Mouse (Mus musculus) intestine, embryonic 16.5 days (tissue): Measurements from ENCODE around the gene Slc9a4. TPM values are rescaled to one million over a fixed set of nuclear protein-coding genes. Genes with fewer than 3 reads are reported as not detected.
"Not testable (repeated sequence)": the region's sequence is repeated elsewhere in the genome, so short reads cannot be mapped to it uniquely, and the experiment has no call there.

Experiments
- ATAC-seq: fragments of 200-750 bp; cut with Nextera tagmentation; 2 replicates; pipeline ENCODE4 v1.8.0; 2017; ENCODE audit warnings: moderate TSS enrichment, moderate library complexity
- H3K27ac ChIP-seq: fragments of 300-500 bp; sonication (generic); 2 replicates; pipeline ENCODE4 v1.5.1; 2014; ENCODE audit warnings: mild to moderate bottlenecking, low read length
- H3K27me3 ChIP-seq: fragments of 300-500 bp; sonication (generic); replicated peaks from 2 replicates; pipeline ENCODE4 v1.6.1; 2014; ENCODE audit warnings: low read length, control low read depth, mixed read lengths; ENCODE audit not compliant: control insufficient read depth, insufficient read depth
- H3K36me3 ChIP-seq: fragments of 300-500 bp; sonication (generic); 2 replicates; pipeline ENCODE4 v1.6.1; 2014; ENCODE audit warnings: low read length, control low read depth; ENCODE audit not compliant: control insufficient read depth, insufficient read depth
- H3K4me1 ChIP-seq: fragments of 300-500 bp; sonication (generic); 2 replicates; pipeline ENCODE4 v1.6.1; 2014; ENCODE audit warnings: low read length, control low read depth, mixed read lengths; ENCODE audit not compliant: control insufficient read depth, insufficient read depth
- H3K4me2 ChIP-seq: fragments of 300-500 bp; sonication (generic); 2 replicates; pipeline ENCODE4 v1.6.1; 2014; ENCODE audit warnings: low read depth, low read length, control low read depth
- H3K4me3 ChIP-seq: fragments of 300-500 bp; sonication (generic); 2 replicates; pipeline ENCODE4 v1.5.1; 2014; ENCODE audit warnings: mild to moderate bottlenecking, low read length
- H3K9ac ChIP-seq: fragments of 300-500 bp; sonication (generic); 2 replicates; pipeline ENCODE4 v1.6.1; 2014; ENCODE audit warnings: low read depth, low read length
- H3K9me3 ChIP-seq: fragments of 300-500 bp; sonication (generic); 2 replicates; pipeline ENCODE4 v1.6.1; 2016; ENCODE audit warnings: low read length, control low read depth; ENCODE audit not compliant: control insufficient read depth
- WGBS: fragments of 180-500 bp; shearing (Covaris S2); extraction: QIAGEN DNeasy Blood & Tissue Kit; methylation state at CpG from one replicate; pipeline ENCODE4 v1.1.7; 2014; 5-methylcytosine and 5-hydroxymethylcytosine counted together
- polyA plus RNA-seq: library from polyadenylated mRNA; unstranded; fragments of >200 nt; fragmentation: Nextera tagmentation; extraction: Ambion mirVana; gene quantifications from 2 replicates; pipeline ENCODE4 v1.2.1, GENCODE M21; 2015

Gene Slc9a4
- polyA plus RNA-seq, 1 experiment from 2014 or later, result 0.04 TPM

DNA sequence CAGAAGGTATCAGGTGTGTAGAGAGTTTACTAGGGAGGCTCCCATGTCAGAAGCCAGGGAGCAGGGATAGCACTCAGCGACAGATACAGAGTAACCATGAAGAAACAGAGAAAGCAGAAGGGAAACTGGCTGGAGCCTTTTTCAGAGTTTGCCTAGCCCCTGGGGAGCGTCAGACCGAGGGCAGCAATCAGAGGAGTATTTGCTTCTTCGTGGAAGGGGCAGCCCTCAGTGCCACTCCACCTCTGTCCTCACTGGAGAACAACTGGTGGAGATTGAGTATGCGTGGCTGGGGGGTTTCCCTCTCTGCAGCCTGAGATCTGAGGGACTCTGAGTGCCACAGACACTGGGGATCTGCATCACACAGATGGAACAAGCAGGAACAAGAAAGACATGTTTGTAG, 17.9 kb downstream of the Slc9a4 start:
- Histone ChIP-seq H3K9me3 (no peaks in the 10 kb centered on the region), H3K4me1 (no peaks in the 10 kb centered on the region), H3K27ac (no peak overlapping the region), H3K4me3 (no peak overlapping the region), H3K27me3 (no peaks in the 10 kb centered on the region), H3K36me3 (no peaks in the 10 kb centered on the region), H3K9ac (no peak overlapping the region), H3K4me2 (no peak overlapping the region)
- ATAC-seq, result no peak
- 54% methylated on average over 5 of the region's 5 CpGs for WGBS

DNA sequence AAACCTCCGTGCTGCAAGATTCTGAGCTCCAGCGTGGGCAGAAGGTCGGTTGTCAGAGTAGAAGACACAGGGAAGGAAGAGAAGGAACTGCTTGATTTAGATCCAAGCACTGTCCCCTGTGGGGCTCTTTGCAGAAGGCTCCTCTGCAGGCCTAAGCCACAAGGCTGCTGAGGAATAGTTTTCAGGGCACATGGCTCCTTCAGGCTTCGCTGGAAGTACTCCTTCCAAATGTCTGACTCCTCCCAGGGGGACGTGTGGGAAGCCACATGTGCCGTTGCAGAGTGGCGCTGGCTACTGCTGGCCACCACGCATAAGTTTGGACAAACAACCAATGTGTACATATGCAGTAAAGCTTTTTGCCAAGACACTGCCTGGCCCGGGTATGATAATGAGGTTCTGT, 19.8 kb downstream of the Slc9a4 start:
- H3K4me2 ChIP-seq, H3K27me3 ChIP-seq, H3K4me3 ChIP-seq, H3K9ac ChIP-seq, ATAC-seq, H3K27ac ChIP-seq, H3K9me3 ChIP-seq, H3K4me1 ChIP-seq, H3K36me3 ChIP-seq: not testable (repeated sequence)
- WGBS, result 92% methylated on average over 9 of the region's 9 CpGs

DNA sequence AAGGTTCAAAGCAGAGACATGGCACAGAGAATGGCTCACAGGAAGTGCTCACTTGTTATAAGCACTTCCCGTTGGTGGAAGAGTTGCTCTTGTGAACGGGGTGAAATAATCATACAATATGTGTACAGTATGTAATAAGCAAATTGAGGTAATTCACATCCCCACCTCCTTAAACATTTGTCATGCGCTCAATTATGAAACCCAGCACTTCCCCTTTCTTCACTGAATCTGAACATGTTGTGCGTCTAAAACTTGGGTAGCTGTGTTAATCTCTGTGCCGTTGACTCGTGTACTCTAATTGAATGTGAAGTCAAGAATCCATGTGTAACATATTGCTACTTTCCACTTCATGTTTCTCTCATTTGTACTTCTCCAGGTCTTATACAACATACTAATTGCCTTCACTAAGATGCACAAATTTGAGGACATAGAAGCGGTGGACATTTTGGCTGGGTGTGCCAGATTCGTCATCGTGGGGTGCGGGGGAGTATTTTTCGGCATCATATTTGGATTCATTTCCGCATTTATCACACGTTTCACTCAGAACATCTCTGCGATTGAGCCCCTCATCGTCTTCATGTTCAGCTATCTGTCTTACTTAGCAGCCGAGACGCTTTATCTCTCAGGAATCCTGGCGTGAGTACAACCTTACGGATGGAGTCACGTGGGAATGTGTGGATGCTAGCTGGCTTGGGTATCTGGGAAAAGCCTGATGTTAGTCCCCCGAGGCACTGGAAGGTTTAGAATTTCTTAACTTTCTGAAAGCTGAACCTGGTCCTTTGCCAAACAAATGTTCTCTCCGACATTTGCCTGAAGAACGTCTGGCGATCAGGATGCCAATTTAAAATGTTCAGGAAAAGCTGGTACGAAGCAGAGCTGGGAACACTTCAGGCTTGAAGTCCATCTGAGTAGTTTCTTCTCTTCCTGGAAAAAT, 20.8 kb downstream of the Slc9a4 start:
- WGBS, result 80% methylated on average over 25 of the region's 25 CpGs
- H3K4me2 ChIP-seq, result no peak overlapping the region
- H3K36me3 ChIP-seq, result no peaks in the 10 kb centered on the region
- no peak for ATAC-seq
- no peak overlapping the region for H3K9ac ChIP-seq
- no peak overlapping the region for H3K4me3 ChIP-seq
- H3K4me1 ChIP-seq, result no peaks in the 10 kb centered on the region
- H3K27me3 ChIP-seq, result no peaks in the 10 kb centered on the region
- no peaks in the 10 kb centered on the region for H3K9me3 ChIP-seq
- H3K27ac ChIP-seq, result no peak overlapping the region

DNA sequence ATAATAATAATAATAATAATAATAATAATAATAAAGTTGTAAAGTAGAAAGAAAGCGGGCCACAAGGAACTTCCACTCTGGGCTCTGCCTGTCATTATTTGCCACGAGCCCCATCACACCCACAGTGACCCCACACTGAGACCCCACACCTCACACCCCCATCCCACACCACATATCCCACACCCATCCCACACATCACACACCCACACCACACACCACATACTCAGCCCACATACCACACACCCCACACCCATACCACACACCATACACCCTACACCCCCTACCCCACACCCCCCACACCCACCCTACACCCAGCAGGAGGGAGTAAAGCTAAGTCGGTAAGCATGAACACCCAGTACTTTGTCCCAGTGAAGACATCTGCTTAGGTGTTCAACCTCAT, 21.6 kb downstream of the Slc9a4 start:
- H3K9ac ChIP-seq, result no peak overlapping the region
- no peak overlapping the region for H3K4me3 ChIP-seq
- WGBS, result 82% methylated on average over 3 of the region's 3 CpGs
- ATAC-seq, result no peak
- H3K4me2 ChIP-seq, result no peak overlapping the region
- no peaks in the 10 kb centered on the region for H3K9me3 ChIP-seq
- H3K27ac ChIP-seq, result no peak overlapping the region
- no peaks in the 10 kb centered on the region for H3K4me1 ChIP-seq
- H3K36me3 ChIP-seq, result no peaks in the 10 kb centered on the region
- H3K27me3 ChIP-seq, result no peaks in the 10 kb centered on the region

DNA sequence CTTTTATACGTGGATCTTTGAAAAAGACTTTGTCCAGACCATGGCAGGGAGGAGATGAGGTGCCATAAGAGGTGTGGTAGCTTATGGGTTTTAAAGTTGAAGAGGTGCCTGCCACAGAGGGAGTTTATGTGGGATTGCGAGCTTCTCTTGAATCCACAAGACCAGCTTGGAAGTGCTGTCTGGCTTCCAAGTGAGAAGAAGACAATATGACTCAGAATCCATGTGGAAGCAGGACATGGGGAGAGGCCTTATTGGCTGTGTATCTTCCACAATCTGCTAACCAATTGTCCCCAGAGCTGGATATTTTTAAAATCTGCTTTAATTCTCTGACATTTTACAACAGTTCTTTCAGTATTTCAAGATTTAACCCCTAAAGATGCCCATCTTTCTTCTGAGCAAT, 33.3 kb downstream of the Slc9a4 start:
- H3K27ac ChIP-seq, result no peak overlapping the region
- 90% methylated on average over 2 of the region's 2 CpGs for WGBS
- no peaks in the 10 kb centered on the region for H3K36me3 ChIP-seq
- no peak overlapping the region for H3K9ac ChIP-seq
- H3K27me3 ChIP-seq, result no peaks in the 10 kb centered on the region
- H3K4me3 ChIP-seq, result no peak overlapping the region
- no peak for ATAC-seq
- H3K4me1 ChIP-seq, result no peaks in the 10 kb centered on the region
- H3K9me3 ChIP-seq, result no peaks in the 10 kb centered on the region
- H3K4me2 ChIP-seq, result no peak overlapping the region

DNA sequence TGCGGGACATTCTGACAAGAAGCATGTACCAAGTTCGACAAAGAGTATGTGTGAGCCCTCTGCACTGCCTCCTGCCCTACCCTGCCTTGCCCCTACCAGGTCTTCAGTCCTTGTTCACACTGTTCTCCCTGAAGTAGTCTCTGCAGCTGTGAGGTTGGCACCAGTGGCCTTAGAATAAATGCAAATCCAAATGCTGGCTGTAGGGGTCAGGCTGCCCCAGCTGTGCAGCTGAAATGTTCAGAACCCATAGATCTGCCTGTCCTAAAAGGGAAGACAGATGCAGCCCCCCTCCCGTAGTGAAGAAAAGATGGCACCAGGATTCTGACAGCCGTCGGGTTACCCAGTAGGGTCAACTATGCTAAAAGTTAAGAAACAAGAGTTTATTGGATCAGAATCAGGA, 39.2 kb downstream of the Slc9a4 start:
- H3K9me3 ChIP-seq, result no peaks in the 10 kb centered on the region
- H3K4me1 ChIP-seq, result no peaks in the 10 kb centered on the region
- peak; percentile 33; the same call in 1 of the 2 replicates for ATAC-seq
- 80% methylated on average over 5 of the region's 5 CpGs for WGBS
- no peak overlapping the region for H3K27ac ChIP-seq
- H3K27me3 ChIP-seq, result no peaks in the 10 kb centered on the region
- H3K4me2 ChIP-seq, result no peak overlapping the region
- H3K36me3 ChIP-seq, result no peaks in the 10 kb centered on the region
- H3K9ac ChIP-seq, result no peak overlapping the region
- H3K4me3 ChIP-seq, result no peak overlapping the region

DNA sequence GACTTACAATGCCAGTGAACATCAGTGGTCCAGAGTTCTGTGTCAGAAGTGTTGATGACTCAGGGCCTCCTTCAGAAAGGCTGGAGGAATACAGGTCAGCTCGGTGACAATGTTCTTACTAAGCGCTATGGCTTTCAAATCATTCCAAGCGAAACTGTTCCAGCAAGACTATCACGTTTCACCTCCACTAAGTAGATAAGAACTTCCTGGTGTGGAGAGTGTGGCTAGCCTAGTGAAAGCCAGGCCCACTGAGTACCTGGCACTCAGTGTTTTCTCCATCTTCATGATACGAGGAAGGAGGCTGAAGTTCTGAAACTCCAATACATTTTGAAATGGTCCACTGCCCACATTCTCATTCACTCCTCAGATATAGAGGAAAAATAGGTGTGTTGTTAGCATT, 40.0 kb downstream of the Slc9a4 start:
- H3K9ac ChIP-seq, result no peak overlapping the region
- no peak overlapping the region for H3K4me3 ChIP-seq
- H3K4me1 ChIP-seq, result no peaks in the 10 kb centered on the region
- H3K36me3 ChIP-seq, result no peaks in the 10 kb centered on the region
- 67% methylated on average over 5 of the region's 5 CpGs for WGBS
- H3K27me3 ChIP-seq, result no peaks in the 10 kb centered on the region
- H3K9me3 ChIP-seq, result no peaks in the 10 kb centered on the region
- H3K27ac ChIP-seq, result no peak overlapping the region
- peak; percentile 48 for ATAC-seq
- H3K4me2 ChIP-seq, result no peak overlapping the region

DNA sequence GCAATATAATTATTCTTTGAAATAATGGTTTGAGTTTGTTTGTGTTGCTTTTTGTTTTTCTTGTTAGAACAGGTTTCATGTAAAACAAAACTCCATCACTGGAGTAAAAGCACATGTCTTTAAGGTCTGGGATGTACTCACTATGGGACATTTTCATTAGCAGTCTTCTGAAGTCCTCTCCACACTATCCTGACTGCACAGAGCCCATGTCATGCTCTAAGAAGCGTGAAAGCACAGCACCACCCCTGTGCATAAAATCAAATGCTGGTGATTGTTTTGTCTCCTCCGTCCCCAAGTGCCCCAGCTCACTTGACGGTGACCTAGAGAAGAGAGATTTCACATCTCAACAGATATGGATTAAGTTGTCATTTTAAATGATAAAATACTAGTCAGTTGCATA, 45.1 kb downstream of the Slc9a4 start:
- no peak overlapping the region for H3K9ac ChIP-seq
- no peak for ATAC-seq
- H3K36me3 ChIP-seq, result no peaks in the 10 kb centered on the region
- WGBS, result 69% methylated on average over 3 of the region's 3 CpGs
- H3K27ac ChIP-seq, result no peak overlapping the region
- H3K27me3 ChIP-seq, result no peaks in the 10 kb centered on the region
- H3K9me3 ChIP-seq, result no peaks in the 10 kb centered on the region
- H3K4me2 ChIP-seq, result no peak overlapping the region
- no peaks in the 10 kb centered on the region for H3K4me1 ChIP-seq
- no peak overlapping the region for H3K4me3 ChIP-seq

DNA sequence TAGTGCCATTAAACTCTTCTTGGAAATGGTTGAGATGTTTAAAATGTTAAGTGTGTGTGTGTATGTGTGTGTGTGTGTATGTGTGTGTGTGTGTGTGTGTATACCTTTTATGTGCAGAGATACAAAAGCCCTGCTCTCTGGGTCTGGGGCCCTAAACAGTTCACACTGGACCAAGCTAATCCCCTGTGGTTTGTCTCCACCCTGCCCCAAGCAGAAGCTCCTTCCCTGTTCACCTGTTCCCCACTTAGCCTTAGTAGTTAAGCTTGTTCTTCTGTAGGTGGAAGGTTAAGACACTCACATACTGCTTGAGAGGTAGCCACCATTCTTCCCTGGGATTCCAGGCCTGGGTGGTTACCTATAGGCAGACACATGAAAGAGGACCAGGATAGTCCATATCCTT, 47.1 kb downstream of the Slc9a4 start:
- Histone ChIP-seq H3K4me1 (no peaks in the 10 kb centered on the region), H3K4me3 (no peak overlapping the region), H3K27me3 (no peaks in the 10 kb centered on the region), H3K9me3 (no peaks in the 10 kb centered on the region), H3K36me3 (no peaks in the 10 kb centered on the region), H3K4me2 (no peak overlapping the region), H3K9ac (no peak overlapping the region), H3K27ac (no peak overlapping the region)
- no peak for ATAC-seq

DNA sequence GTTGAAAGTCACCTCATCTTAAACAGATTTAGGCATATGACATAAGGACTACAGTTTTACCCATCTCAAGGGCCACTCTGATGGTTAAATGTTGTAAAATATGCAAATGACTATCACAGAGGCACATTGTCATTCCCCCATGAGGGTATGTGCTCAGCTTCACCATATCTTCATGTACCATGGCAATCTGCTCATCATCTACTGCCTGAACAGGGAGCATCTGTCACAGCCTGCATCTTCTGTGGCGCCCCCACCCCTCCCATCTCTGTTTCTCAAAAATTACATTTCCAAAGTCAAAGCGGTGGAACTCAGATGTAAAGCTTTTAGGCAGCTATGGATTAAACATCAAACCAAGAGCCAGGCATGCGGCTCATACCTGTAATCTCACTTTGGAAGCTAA, 48.6 kb downstream of the Slc9a4 start:
- Histone ChIP-seq H3K9ac (no peak overlapping the region), H3K4me2 (no peak overlapping the region), H3K36me3 (no peaks in the 10 kb centered on the region), H3K4me1 (peaks cover 5% of the 10 kb centered on the region; the same call in 1 of the 2 replicates), H3K9me3 (no peaks in the 10 kb centered on the region), H3K27me3 (no peaks in the 10 kb centered on the region), H3K27ac (no peak overlapping the region), H3K4me3 (no peak overlapping the region)
- 87% methylated on average over 3 of the region's 3 CpGs for WGBS
- ATAC-seq, result no peak
